Mouse (Mus musculus): ENCODE measurements around the gene Irf4.

DNA sequence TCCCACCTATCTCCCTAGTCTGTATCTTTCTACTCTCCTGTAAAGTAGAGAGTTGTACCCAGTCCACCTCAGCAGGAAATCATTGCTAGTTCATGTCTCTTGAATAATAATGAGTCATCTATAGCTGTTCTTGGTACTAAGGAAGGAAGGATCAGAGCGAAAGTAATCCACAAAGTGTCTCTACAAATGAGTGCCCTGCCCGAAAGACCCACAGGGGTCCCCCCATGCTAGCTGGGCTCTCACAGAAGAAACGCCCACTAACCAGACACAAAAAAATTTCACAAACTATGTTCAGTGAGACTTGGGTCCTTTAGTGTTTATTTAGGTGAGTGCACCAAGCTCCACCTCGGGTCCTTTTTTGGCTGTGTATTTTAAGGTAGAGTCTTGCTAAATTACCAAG lies 5.0 kb downstream of the Irf4 start:
- TF ChIP-seq POLR2A (IDR thresholded peaks at IDR 0.05; ENCODE audit: control insufficient read depth, extremely low read depth, insufficient read depth, low read length, poor library complexity), result no peak
- no peak for TF ChIP-seq CTCF (IDR thresholded peaks at IDR 0.05; ENCODE audit: borderline replicate concordance, control insufficient read depth, extremely low read depth, insufficient read depth, low read length, poor library complexity)

All from thymus, adult 2 months (tissue).